Mouse (Mus musculus): Measurements from ENCODE around the gene Tex12. TPM values are rescaled to one million over a fixed set of nuclear protein-coding genes. Genes with fewer than 3 reads are reported as not detected.

Tex12 gene
- polyA plus RNA-seq, 1 experiment from 2014 or later = not detected

DNA sequence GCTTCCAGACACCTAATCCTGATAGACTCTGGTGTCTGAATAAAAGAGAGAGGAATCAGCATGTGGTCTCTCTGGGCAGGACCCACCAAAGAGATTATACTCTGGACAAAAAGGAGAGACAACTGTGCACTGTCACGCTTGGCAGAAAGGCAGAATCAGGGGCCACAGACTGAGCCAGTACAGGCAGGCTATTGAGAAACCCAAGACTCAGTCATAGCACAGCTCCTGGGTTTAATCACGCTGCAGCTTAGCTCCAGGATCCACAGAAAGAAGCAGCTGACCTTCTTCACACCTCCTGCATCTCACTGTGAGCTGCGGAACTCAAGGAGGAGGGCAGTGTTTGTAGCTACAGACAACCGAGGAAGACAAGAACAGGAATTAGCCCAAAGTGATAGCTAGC, 19.2 kb upstream of the Tex12 start:
- TF ChIP-seq CTCF (IDR thresholded peaks at IDR 0.05; ENCODE audit: low read depth) = no peak
- Histone ChIP-seq H3K9ac (no peak overlapping the region), H3K4me2 (no peak overlapping the region), H3K4me1 (ENCODE audit: insufficient read depth) (no peaks in the 10 kb centered on the region), H3K36me3 (ENCODE audit: insufficient read depth) (no peaks in the 10 kb centered on the region), H3K9me3 (ENCODE audit: low read depth, low read length) (no peaks in the 10 kb centered on the region), H3K27me3 (ENCODE audit: insufficient read depth, low read length) (no peaks in the 10 kb centered on the region), H3K27ac (ENCODE audit: low read depth) (no peak overlapping the region), H3K4me3 (ENCODE audit: low read depth, low read length) (no peak overlapping the region)
- WGBS = 37% methylated on average over 4 of the region's 4 CpGs
- DNase-seq = no peak
- ATAC-seq (ENCODE audit: insufficient read depth) = no peak

DNA sequence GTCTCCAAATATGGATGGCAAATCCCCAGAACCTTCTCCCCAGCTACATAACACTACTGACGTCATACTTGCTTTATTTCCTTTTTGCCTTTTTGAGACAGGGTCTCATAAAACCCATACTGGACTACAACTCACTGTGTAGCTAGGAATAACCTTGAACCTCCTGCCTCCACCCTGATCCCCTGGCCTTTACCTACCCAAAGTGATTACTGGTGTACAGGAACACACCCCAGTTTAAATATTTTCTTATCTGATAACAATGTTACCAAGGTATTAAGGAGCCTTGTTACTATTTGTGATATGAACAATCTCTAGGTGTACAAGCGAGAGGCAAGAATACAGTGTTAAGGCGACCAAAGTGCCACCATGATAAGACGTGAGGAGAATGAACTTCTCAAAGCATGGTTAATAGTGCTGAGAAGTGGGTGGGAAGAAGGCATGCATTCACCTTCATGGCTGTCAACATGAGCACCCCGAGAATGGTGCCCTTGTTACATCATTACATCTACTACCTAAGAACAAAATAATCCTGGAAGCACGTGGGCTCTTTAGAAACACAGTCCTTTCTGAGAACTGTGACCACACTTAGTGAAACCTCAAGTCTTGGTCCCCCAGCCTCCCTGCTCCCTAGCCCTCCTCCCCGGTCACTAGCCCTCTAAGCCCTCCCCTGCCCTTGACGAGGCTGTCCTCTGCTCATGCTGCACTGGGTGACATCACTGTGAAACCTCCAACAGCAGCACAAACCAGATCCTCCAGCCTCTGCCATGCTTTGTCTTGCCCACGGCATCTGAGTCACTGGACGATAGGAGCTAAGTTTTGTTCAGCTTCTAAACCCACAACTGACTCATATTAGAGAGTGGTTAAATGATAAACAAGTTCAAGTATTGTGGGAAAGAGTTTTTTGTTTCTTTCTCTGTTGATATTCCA, 8.7 kb upstream of the Tex12 start:
- Histone ChIP-seq H3K27me3 (ENCODE audit: insufficient read depth, low read length) (no peaks in the 10 kb centered on the region), H3K9me3 (ENCODE audit: low read depth, low read length) (no peaks in the 10 kb centered on the region), H3K27ac (ENCODE audit: low read depth) (no peak overlapping the region), H3K4me3 (ENCODE audit: low read depth, low read length) (no peak overlapping the region), H3K4me2 (no peak overlapping the region), H3K36me3 (ENCODE audit: insufficient read depth) (no peaks in the 10 kb centered on the region), H3K4me1 (ENCODE audit: insufficient read depth) (peaks cover 3% of the 10 kb centered on the region; the same call in 1 of the 2 replicates), H3K9ac (no peak overlapping the region)
- no peak for DNase-seq
- WGBS = 62% methylated on average over 10 of the region's 10 CpGs
- TF ChIP-seq CTCF (IDR thresholded peaks at IDR 0.05; ENCODE audit: low read depth) = no peak
- ATAC-seq (ENCODE audit: insufficient read depth) = no peak

DNA sequence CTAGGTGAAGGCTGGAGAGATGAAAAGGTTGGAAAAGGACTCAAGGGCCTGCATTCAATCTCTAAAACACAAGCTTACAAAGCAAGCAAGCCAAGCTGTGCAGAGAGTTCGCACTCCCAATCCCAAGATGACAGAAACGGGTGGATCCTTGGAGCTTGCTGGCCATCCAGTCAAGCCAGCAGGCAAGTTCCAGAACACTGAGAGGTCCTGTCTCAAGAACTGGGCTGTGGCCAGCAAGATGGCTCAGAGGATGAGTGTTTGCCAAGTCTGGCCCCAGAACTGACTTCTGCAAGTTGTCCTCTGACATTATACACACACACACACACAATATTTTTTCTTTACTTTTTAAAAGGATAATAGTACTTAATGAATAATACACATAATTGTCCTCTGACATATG, 6.8 kb upstream of the Tex12 start:
- no peaks in the 10 kb centered on the region for H3K9me3 ChIP-seq (ENCODE audit: low read depth, low read length)
- 89% methylated on average over 2 of the region's 2 CpGs for whole genome bisulfite sequencing
- TF ChIP-seq CTCF (IDR thresholded peaks at IDR 0.05; ENCODE audit: low read depth) = no peak

DNA sequence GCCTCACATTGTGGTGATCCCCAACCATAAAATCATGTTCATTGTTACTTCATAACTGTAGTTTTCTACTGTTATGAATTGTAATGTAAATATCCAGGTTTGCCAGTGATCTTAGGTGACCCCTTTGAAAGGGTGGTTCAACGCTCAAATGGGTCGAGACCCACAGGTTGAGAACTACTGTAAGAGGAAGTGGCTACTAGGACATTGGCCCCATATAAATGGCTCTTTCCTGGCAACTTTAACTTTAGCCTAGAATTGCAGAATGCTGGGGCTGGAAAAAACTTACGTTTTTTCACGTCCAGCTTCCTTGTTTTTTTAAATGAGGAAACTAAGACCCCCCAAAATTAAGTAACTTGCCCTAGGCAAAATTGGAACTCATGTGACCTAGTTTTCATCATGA, 6.2 kb upstream of the Tex12 start:
- Histone ChIP-seq H3K27ac (ENCODE audit: low read depth) (no peak overlapping the region), H3K4me3 (ENCODE audit: low read depth, low read length) (no peak overlapping the region), H3K27me3 (ENCODE audit: insufficient read depth, low read length) (no peaks in the 10 kb centered on the region), H3K4me1 (ENCODE audit: insufficient read depth) (peaks cover 3% of the 10 kb centered on the region; the same call in 1 of the 2 replicates), H3K36me3 (ENCODE audit: insufficient read depth) (no peaks in the 10 kb centered on the region), H3K9me3 (ENCODE audit: low read depth, low read length) (no peaks in the 10 kb centered on the region), H3K9ac (no peak overlapping the region), H3K4me2 (no peak overlapping the region)
- no peak for ATAC-seq (ENCODE audit: insufficient read depth)
- no peak for TF ChIP-seq CTCF (IDR thresholded peaks at IDR 0.05; ENCODE audit: low read depth)
- no peak for DNase-seq
- WGBS = 83% methylated on average over 4 of the region's 4 CpGs

More for the DNA sequence above, 6.8 kb upstream of the Tex12 start:
- no peak overlapping the region for H3K9ac ChIP-seq
- H3K4me3 ChIP-seq (ENCODE audit: low read depth, low read length) = no peak overlapping the region
- no peak overlapping the region for H3K27ac ChIP-seq (ENCODE audit: low read depth)
- DNase-seq = no peak
- no peaks in the 10 kb centered on the region for H3K27me3 ChIP-seq (ENCODE audit: insufficient read depth, low read length)
- no peak overlapping the region for H3K4me2 ChIP-seq
- H3K36me3 ChIP-seq (ENCODE audit: insufficient read depth) = no peaks in the 10 kb centered on the region
- ATAC-seq (ENCODE audit: insufficient read depth) = no peak
- H3K4me1 ChIP-seq (ENCODE audit: insufficient read depth) = peaks cover 3% of the 10 kb centered on the region; the same call in 1 of the 2 replicates

DNA sequence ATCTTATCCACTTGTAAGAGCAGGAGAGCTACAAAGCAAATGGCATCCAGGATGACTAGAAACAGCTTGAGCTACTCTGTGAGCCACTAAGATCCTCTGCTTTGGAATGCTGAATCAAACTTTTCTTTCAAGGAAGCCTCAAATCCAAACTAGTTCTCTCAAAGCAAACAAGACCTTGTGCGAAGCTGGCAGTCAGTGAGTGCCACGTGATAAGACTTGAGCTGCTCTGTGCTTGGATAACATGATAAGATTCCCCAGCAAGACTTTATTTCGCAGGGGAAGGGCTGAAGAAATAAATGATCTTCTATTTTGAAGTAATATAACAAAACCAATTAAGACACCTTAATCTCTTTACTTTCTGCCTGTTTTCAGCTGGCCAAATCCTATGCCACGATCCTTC, 4.8 kb upstream of the Tex12 start:
- ATAC-seq (ENCODE audit: insufficient read depth) (no peak), DNase-seq (peak; percentile 13)
- Histone ChIP-seq H3K4me3 (ENCODE audit: low read depth, low read length) (no peak overlapping the region), H3K36me3 (ENCODE audit: insufficient read depth) (no peaks in the 10 kb centered on the region), H3K27me3 (ENCODE audit: insufficient read depth, low read length) (no peaks in the 10 kb centered on the region), H3K27ac (ENCODE audit: low read depth) (no peak overlapping the region), H3K4me1 (ENCODE audit: insufficient read depth) (peaks cover 3% of the 10 kb centered on the region; the same call in 1 of the 2 replicates), H3K9me3 (ENCODE audit: low read depth, low read length) (no peaks in the 10 kb centered on the region), H3K9ac (no peak overlapping the region), H3K4me2 (no peak overlapping the region)
- TF ChIP-seq CTCF (IDR thresholded peaks at IDR 0.05; ENCODE audit: low read depth) = no peak
- WGBS = 20% methylated on average over 4 of the region's 4 CpGs

DNA sequence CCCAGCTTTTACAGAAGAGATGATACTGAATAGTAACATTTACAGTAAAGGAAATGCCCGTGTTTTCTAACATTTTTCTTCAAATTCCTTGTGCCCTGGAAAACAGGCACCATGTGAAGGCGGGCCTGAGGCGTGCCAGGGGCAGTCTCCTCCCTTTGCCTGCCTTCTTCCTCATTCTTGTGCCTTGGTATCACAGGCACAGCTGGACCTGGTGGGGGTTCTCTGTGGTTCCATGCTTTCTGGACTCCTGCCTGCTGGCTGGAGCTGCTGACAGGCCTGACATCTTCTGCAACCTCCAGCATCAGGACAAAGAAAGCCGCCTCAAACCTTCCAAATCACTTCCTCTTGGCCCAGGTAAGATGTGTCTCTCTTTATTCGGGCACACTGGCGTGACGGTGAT, 4.0 kb upstream of the Tex12 start:
- no peak for TF ChIP-seq CTCF (IDR thresholded peaks at IDR 0.05; ENCODE audit: low read depth)
- H3K9ac ChIP-seq = no peak overlapping the region
- H3K4me2 ChIP-seq = no peak overlapping the region
- WGBS = 66% methylated on average over 7 of the region's 7 CpGs
- H3K36me3 ChIP-seq (ENCODE audit: insufficient read depth) = no peaks in the 10 kb centered on the region
- ATAC-seq (ENCODE audit: insufficient read depth) (no peak), DNase-seq (no peak)
- no peaks in the 10 kb centered on the region for H3K9me3 ChIP-seq (ENCODE audit: low read depth, low read length)
- H3K4me3 ChIP-seq (ENCODE audit: low read depth, low read length) = no peak overlapping the region
- no peaks in the 10 kb centered on the region for H3K27me3 ChIP-seq (ENCODE audit: insufficient read depth, low read length)
- no peak overlapping the region for H3K27ac ChIP-seq (ENCODE audit: low read depth)
- H3K4me1 ChIP-seq (ENCODE audit: insufficient read depth) = peaks cover 3% of the 10 kb centered on the region; the same call in 1 of the 2 replicates

DNA sequence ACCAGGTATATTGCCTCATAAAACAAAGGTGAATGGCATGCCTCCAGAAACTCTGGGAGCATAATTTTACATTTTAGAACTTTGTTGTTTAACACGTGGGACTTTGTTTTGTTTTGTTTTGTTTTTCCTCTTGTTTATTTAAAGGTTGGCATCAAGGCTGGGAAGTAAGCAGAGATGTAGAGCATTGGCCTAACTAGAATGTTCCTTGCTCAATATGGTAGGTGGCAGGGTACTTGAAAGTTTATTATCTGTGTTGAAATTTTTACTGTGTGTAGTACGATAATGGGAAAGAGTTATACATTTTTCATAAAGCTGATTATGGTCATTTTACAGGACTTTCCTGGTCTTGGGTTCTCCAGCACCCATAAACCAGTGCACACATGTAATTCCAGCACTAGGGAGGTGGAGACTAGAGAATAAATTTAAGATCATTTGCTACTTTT, 814 bp upstream of the Tex12 start:
- no peak overlapping the region for H3K4me3 ChIP-seq (ENCODE audit: low read depth, low read length)
- DNase-seq = no peak
- H3K9me3 ChIP-seq (ENCODE audit: low read depth, low read length) = no peaks in the 10 kb centered on the region
- H3K27ac ChIP-seq (ENCODE audit: low read depth) = no peak overlapping the region
- no peak for ATAC-seq (ENCODE audit: insufficient read depth)
- 78% methylated on average over 2 of the region's 2 CpGs for WGBS
- no peaks in the 10 kb centered on the region for H3K27me3 ChIP-seq (ENCODE audit: insufficient read depth, low read length)
- H3K36me3 ChIP-seq (ENCODE audit: insufficient read depth) = no peaks in the 10 kb centered on the region
- peaks cover 3% of the 10 kb centered on the region; the same call in 1 of the 2 replicates for H3K4me1 ChIP-seq (ENCODE audit: insufficient read depth)
- no peak overlapping the region for H3K9ac ChIP-seq
- TF ChIP-seq CTCF (IDR thresholded peaks at IDR 0.05; ENCODE audit: low read depth) = no peak
- no peak overlapping the region for H3K4me2 ChIP-seq
